Mouse (Mus musculus): ENCODE results near the gene Msh5. TPM values are rescaled to one million over a fixed set of nuclear protein-coding genes. Genes with fewer than 3 reads are reported as not detected.
A peak's percentile ranks its signal among the peaks of the same experiment; 100 is the strongest.
"Not testable (repeated sequence)": the region's sequence is repeated elsewhere in the genome, so short reads cannot be mapped to it uniquely, and the experiment has no call there.

Gene Msh5
- polyA plus RNA-seq, 1 experiment from 2014 or later, result 4.4 TPM

GRCm38 (mm10) chr17:35013221-35013620 is 33.3 kb downstream of the Msh5 start:
- WGBS, result 81% methylated on average over 6 of the region's 6 CpGs

GRCm38 (mm10) chr17:35012430-35012829 is 34.1 kb downstream of the Msh5 start:
- Histone ChIP-seq H3K27me3 (replicated peaks; ENCODE audit: low read depth, poor library complexity, severe bottlenecking) (no peaks in the 10 kb centered on the region), H3K36me3 (replicated peaks) (peaks cover 100% of the 10 kb centered on the region), H3K4me1 (no peaks in the 10 kb centered on the region), H3K4me3 (no peak overlapping the region), H3K9me3 (no peaks in the 10 kb centered on the region), H3K27ac (replicated peaks) (no peak overlapping the region)
- no peak for DNase-seq (ENCODE audit: low spot score)
- WGBS, result 88% methylated on average over 13 of the region's 13 CpGs

More at GRCm38 (mm10) chr17:35013221-35013620, 33.3 kb downstream of the Msh5 start:
- H3K4me3 ChIP-seq, result no peak overlapping the region
- no peak for DNase-seq (ENCODE audit: low spot score)
- H3K4me1 ChIP-seq, result no peaks in the 10 kb centered on the region
- H3K27me3 ChIP-seq (replicated peaks; ENCODE audit: low read depth, poor library complexity, severe bottlenecking), result no peaks in the 10 kb centered on the region
- no peak overlapping the region for H3K27ac ChIP-seq (replicated peaks)
- no peaks in the 10 kb centered on the region for H3K9me3 ChIP-seq
- H3K36me3 ChIP-seq (replicated peaks), result peaks cover 97% of the 10 kb centered on the region

- Histone ChIP-seq H3K27me3 (replicated peaks; ENCODE audit: low read depth, poor library complexity, severe bottlenecking) (no peaks in the 10 kb centered on the region), H3K4me1 (no peaks in the 10 kb centered on the region), H3K27ac (replicated peaks) (no peak overlapping the region), H3K4me3 (0 out of 2 replicates have a peak overlapping the region, but pooled peaks have one; percentile 16), H3K9me3 (no peaks in the 10 kb centered on the region), H3K36me3 (replicated peaks) (peaks cover 100% of the 10 kb centered on the region)
- DNase-seq (ENCODE audit: low spot score), result no peak
- 90% methylated on average over 8 of the region's 8 CpGs for WGBS
Measured at GRCm38 (mm10) chr17:35011440-35011839, 35.1 kb downstream of the Msh5 start.

- H3K36me3 ChIP-seq (replicated peaks), result peaks cover 99% of the 10 kb centered on the region
- WGBS, result 90% methylated on average over 7 of the region's 7 CpGs
Measured at GRCm38 (mm10) chr17:35009586-35009985, 37.0 kb downstream of the Msh5 start.

GRCm38 (mm10) chr17:35007387-35007991 is 39.1 kb downstream of the Msh5 start:
- 94% methylated on average over 7 of the region's 7 CpGs for WGBS
- peaks cover 96% of the 10 kb centered on the region for H3K36me3 ChIP-seq (replicated peaks)
- H3K4me1 ChIP-seq, result peaks cover 17% of the 10 kb centered on the region

More at GRCm38 (mm10) chr17:35009586-35009985, 37.0 kb downstream of the Msh5 start:
- no peaks in the 10 kb centered on the region for H3K27me3 ChIP-seq (replicated peaks; ENCODE audit: low read depth, poor library complexity, severe bottlenecking)
- DNase-seq (ENCODE audit: low spot score), result no peak
- no peak overlapping the region for H3K27ac ChIP-seq (replicated peaks)
- no peaks in the 10 kb centered on the region for H3K4me1 ChIP-seq
- no peak overlapping the region for H3K4me3 ChIP-seq
- no peaks in the 10 kb centered on the region for H3K9me3 ChIP-seq

GRCm38 (mm10) chr17:35005902-35006301 is 40.6 kb downstream of the Msh5 start:
- not testable (repeated sequence) for H3K27me3 ChIP-seq (replicated peaks; ENCODE audit: low read depth, poor library complexity, severe bottlenecking); H3K4me3 ChIP-seq; DNase-seq (ENCODE audit: low spot score); H3K9me3 ChIP-seq; H3K27ac ChIP-seq (replicated peaks)
- Histone ChIP-seq H3K4me1 (peaks cover 28% of the 10 kb centered on the region), H3K36me3 (replicated peaks) (peaks cover 81% of the 10 kb centered on the region)
- 97% methylated on average over 4 of the region's 5 CpGs for WGBS

More at GRCm38 (mm10) chr17:35007387-35007991, 39.1 kb downstream of the Msh5 start:
- H3K4me3 ChIP-seq, result peak overlapping the region; percentile 8; the same call in 1 of the 2 replicates
- H3K9me3 ChIP-seq, result no peaks in the 10 kb centered on the region
- no peak for DNase-seq (ENCODE audit: low spot score)
- no peaks in the 10 kb centered on the region for H3K27me3 ChIP-seq (replicated peaks; ENCODE audit: low read depth, poor library complexity, severe bottlenecking)
- H3K27ac ChIP-seq (replicated peaks), result no peak overlapping the region

GRCm38 (mm10) chr17:35005158-35005557 is 41.4 kb downstream of the Msh5 start:
- H3K4me3 ChIP-seq, result peak overlapping the region; percentile 14; the same call in 1 of the 2 replicates
- WGBS, result 93% methylated on average over 10 of the region's 10 CpGs
- H3K36me3 ChIP-seq (replicated peaks), result peaks cover 73% of the 10 kb centered on the region
- peaks cover 28% of the 10 kb centered on the region for H3K4me1 ChIP-seq
- DNase-seq (ENCODE audit: low spot score), result no peak
- H3K9me3 ChIP-seq, result no peaks in the 10 kb centered on the region
- H3K27me3 ChIP-seq (replicated peaks; ENCODE audit: low read depth, poor library complexity, severe bottlenecking), result no peaks in the 10 kb centered on the region
- H3K27ac ChIP-seq (replicated peaks), result no peak overlapping the region

- Histone ChIP-seq H3K4me1 (peaks cover 37% of the 10 kb centered on the region), H3K27me3 (replicated peaks; ENCODE audit: low read depth, poor library complexity, severe bottlenecking) (no peaks in the 10 kb centered on the region), H3K4me3 (peak overlapping the region; percentile 6; the same call in 1 of the 2 replicates), H3K9me3 (no peaks in the 10 kb centered on the region), H3K27ac (replicated peaks) (no peak overlapping the region), H3K36me3 (replicated peaks) (peaks cover 65% of the 10 kb centered on the region)
- 93% methylated on average over 17 of the region's 17 CpGs for WGBS
- no peak for DNase-seq (ENCODE audit: low spot score)
Measured at GRCm38 (mm10) chr17:35004075-35004717, 42.3 kb downstream of the Msh5 start.

- DNase-seq (ENCODE audit: low spot score), result no peak
- Histone ChIP-seq H3K4me1 (peaks cover 46% of the 10 kb centered on the region), H3K4me3 (peak overlapping the region; percentile 97), H3K36me3 (replicated peaks) (peaks cover 65% of the 10 kb centered on the region), H3K9me3 (no peaks in the 10 kb centered on the region), H3K27me3 (replicated peaks; ENCODE audit: low read depth, poor library complexity, severe bottlenecking) (no peaks in the 10 kb centered on the region), H3K27ac (replicated peaks) (no peak overlapping the region)
- WGBS, result 72% methylated on average over 9 of the region's 9 CpGs
Measured at GRCm38 (mm10) chr17:35003022-35003838, 43.3 kb downstream of the Msh5 start.

- H3K4me3 ChIP-seq, result peak overlapping the region; percentile 97
- DNase-seq (ENCODE audit: low spot score), result no peak
- 14% methylated on average over 12 of the region's 12 CpGs for WGBS
- peak overlapping the region; percentile 97 for H3K27ac ChIP-seq (replicated peaks)
- H3K36me3 ChIP-seq (replicated peaks), result peaks cover 65% of the 10 kb centered on the region
- peaks cover 49% of the 10 kb centered on the region for H3K4me1 ChIP-seq
- no peaks in the 10 kb centered on the region for H3K27me3 ChIP-seq (replicated peaks; ENCODE audit: low read depth, poor library complexity, severe bottlenecking)
- H3K9me3 ChIP-seq, result no peaks in the 10 kb centered on the region
Measured at GRCm38 (mm10) chr17:35002153-35002865, 44.2 kb downstream of the Msh5 start.

GRCm38 (mm10) chr17:35001452-35002152 is 44.9 kb downstream of the Msh5 start:
- peak; percentile 47 for DNase-seq (ENCODE audit: low spot score)
- H3K36me3 ChIP-seq (replicated peaks), result peaks cover 65% of the 10 kb centered on the region
- peak overlapping the region; percentile 97 for H3K27ac ChIP-seq (replicated peaks)
- no peaks in the 10 kb centered on the region for H3K9me3 ChIP-seq
- H3K27me3 ChIP-seq (replicated peaks; ENCODE audit: low read depth, poor library complexity, severe bottlenecking), result no peaks in the 10 kb centered on the region
- peak overlapping the region; percentile 97 for H3K4me3 ChIP-seq
- peaks cover 54% of the 10 kb centered on the region for H3K4me1 ChIP-seq
- under 1% methylated on average over 35 of the region's 35 CpGs for WGBS
